Mouse (Mus musculus) liver, postnatal 0 days (tissue): ENCODE data around the gene Scml4. TPM values are rescaled to one million over a fixed set of nuclear protein-coding genes. Genes with fewer than 3 reads are reported as not detected.

ENCODE experiments used
- ATAC-seq: fragments of 200-750 bp; cut with Nextera tagmentation; 2 replicates; pipeline ENCODE4 v1.8.0; 2017; ENCODE audit warnings: mild to moderate bottlenecking, moderate library complexity
- DNase-seq: peaks from one replicate; pipeline ENCODE4 v3.0.0-alpha.2; 2016
- H3K27ac ChIP-seq: fragments of 300-500 bp; sonication (generic); 2 replicates; pipeline ENCODE4 v1.5.1; 2014; ENCODE audit warnings: antibody characterized with exemption, moderate library complexity, mild to moderate bottlenecking, low read depth
- H3K27me3 ChIP-seq: fragments of 300-500 bp; sonication (generic); 2 replicates; pipeline ENCODE4 v1.6.1; 2014; ENCODE audit warnings: low read length, control low read depth, mixed read lengths; ENCODE audit not compliant: insufficient read depth
- H3K36me3 ChIP-seq: fragments of 300-500 bp; sonication (generic); replicated peaks from 2 replicates; pipeline ENCODE4 v1.6.1; 2014; ENCODE audit warnings: mild to moderate bottlenecking, control low read depth, low read length, moderate library complexity, mixed read lengths; ENCODE audit not compliant: insufficient read depth
- H3K4me1 ChIP-seq: fragments of 300-500 bp; sonication (generic); 2 replicates; pipeline ENCODE4 v1.6.1; 2014; ENCODE audit warnings: antibody characterized with exemption, mild to moderate bottlenecking, control low read depth; ENCODE audit not compliant: insufficient read depth
- H3K4me2 ChIP-seq: fragments of 300-500 bp; sonication (generic); 2 replicates; pipeline ENCODE4 v1.6.1; 2014; ENCODE audit warnings: low read depth, mild to moderate bottlenecking, low read length, moderate library complexity, mixed read lengths
- H3K4me3 ChIP-seq: fragments of 300-500 bp; sonication (generic); 2 replicates; pipeline ENCODE4 v1.5.1; 2014; ENCODE audit warnings: low read depth, low read length
- H3K9ac ChIP-seq: fragments of 300-500 bp; sonication (generic); replicated peaks from 2 replicates; pipeline ENCODE4 v1.6.1; 2014; ENCODE audit warnings: mild to moderate bottlenecking, moderate library complexity
- H3K9me3 ChIP-seq: fragments of 300-500 bp; sonication (generic); 2 replicates; pipeline ENCODE4 v1.6.1; 2016; ENCODE audit warnings: mild to moderate bottlenecking, control low read depth, low read length, mixed read lengths
- CTCF ChIP-seq: sonication (generic); IDR thresholded peaks from 2 replicates; pipeline ENCODE4 v1.5.1; 2016; ENCODE audit warnings: antibody characterized with exemption, low read depth
- EP300 ChIP-seq: IDR thresholded peaks from 2 replicates; pipeline ENCODE4 v1.6.1; 2016; ENCODE audit warnings: antibody characterized with exemption, low read depth, mild to moderate bottlenecking
- WGBS: fragments of 180-500 bp; shearing (Covaris S2); extraction: QIAGEN DNeasy Blood & Tissue Kit; methylation state at CpG from one replicate; pipeline ENCODE4 v1.1.7; 2014; ENCODE audit not compliant: insufficient replicate concordance; 5-methylcytosine and 5-hydroxymethylcytosine counted together
- polyA plus RNA-seq: library from polyadenylated mRNA; unstranded; fragments of >200 nt; fragmentation: Nextera tagmentation; extraction: Ambion mirVana; gene quantifications from 2 replicates; pipeline ENCODE4 v1.2.1, GENCODE M21; 2015

Gene Scml4
- polyA plus RNA-seq, 1 experiment from 2014 or later = 0.43 TPM

DNA sequence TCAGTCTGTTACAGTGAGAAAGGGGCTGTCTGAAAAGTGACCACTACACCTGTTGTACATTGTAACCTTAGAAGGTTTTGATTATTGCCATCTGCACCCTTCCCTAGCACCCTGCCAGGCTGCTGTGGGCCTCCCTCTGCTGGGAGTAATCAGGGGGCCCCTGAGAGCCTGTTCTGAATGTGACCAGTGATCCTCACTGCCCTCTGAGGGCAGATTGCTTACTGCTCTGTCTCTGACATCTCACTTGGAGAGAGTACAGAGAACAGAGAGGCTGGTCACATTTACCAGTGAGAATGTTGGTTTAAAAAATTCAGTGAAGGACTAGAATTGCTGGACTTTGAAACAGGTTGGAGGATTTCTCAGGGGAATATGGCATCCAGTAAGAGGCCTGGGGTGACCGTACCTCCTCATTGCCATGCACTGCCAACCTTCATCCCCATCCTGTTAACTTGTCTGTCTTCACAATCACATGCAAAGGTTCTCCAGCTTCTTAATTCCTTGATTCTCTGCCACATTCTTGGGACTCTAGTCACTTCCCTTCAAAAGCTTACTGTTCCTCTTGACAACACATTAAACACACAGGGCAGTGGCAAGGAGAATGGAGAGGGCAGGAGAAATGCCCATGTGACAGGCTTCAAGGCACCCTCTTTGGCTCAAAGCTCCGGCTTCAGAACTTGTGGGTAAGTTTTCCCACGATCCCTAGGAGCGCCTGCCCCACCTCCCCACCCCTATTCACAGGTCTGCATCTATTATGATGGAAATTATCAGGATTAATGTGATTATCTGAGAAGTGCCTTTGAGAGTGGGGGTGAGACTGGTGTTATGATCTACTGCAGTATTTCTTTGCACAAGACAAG is 26.1 kb upstream of the Scml4 start:
- no peak overlapping the region for H3K9ac ChIP-seq
- 84% methylated on average over 4 of the region's 4 CpGs for WGBS
- no peak for ATAC-seq

DNA sequence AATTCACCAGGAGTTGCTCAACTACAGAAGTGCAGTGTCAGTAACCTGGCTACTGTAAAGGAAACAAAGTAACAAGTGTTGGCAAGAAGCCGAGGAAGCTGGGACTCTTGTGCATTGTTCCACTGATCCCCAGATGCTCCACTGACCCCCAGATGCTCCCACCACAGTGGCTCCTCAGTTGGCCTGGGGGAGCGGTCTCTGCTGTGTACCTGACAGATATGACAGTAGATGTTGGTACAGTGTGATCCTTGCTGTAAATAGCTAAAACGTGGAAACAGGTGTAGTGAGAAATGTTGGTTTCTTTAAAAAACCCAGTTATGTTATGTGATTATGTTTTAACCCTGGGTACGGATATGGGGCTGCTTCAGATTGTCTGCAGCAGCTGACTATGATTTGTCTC is 22.1 kb upstream of the Scml4 start:
- Histone ChIP-seq H3K9ac (no peak overlapping the region), H3K4me3 (no peak overlapping the region), H3K9me3 (no peaks in the 10 kb centered on the region), H3K4me1 (no peaks in the 10 kb centered on the region), H3K27ac (no peak overlapping the region), H3K4me2 (no peak overlapping the region), H3K27me3 (no peaks in the 10 kb centered on the region), H3K36me3 (peaks cover 13% of the 10 kb centered on the region)
- TF ChIP-seq CTCF (no peak), EP300 (no peak)
- DNase-seq = no peak
- no peak for ATAC-seq
- 81% methylated on average over 4 of the region's 4 CpGs for WGBS

More for the DNA sequence above, 26.1 kb upstream of the Scml4 start:
- Histone ChIP-seq H3K4me3 (no peak overlapping the region), H3K27me3 (no peaks in the 10 kb centered on the region), H3K9me3 (no peaks in the 10 kb centered on the region), H3K27ac (no peak overlapping the region), H3K4me1 (no peaks in the 10 kb centered on the region), H3K36me3 (peaks cover 39% of the 10 kb centered on the region), H3K4me2 (no peak overlapping the region)
- TF ChIP-seq CTCF (no peak), EP300 (no peak)
- DNase-seq = no peak

DNA sequence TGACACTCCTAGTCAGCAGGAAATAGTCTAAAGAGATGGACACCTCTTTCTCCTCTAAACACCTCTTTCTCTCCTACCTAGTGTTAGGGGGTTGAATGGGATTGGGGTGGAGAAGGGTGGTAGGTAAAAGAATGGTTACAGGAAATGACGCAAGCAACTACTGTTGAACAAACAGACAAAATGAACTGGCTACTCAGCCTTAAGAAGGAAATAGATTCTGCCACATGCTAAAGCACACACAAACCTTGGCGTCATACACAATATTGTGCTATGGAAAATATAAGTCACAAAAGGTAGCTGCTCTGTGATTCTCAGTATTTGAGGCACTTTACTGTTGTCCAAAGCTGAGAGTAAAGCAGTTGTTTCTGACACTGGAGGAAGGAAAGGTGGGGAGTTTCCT is 21.4 kb upstream of the Scml4 start:
- ATAC-seq = no peak
- no peak for TF ChIP-seq EP300
- no peak for TF ChIP-seq CTCF
- H3K27me3 ChIP-seq = no peaks in the 10 kb centered on the region

DNA sequence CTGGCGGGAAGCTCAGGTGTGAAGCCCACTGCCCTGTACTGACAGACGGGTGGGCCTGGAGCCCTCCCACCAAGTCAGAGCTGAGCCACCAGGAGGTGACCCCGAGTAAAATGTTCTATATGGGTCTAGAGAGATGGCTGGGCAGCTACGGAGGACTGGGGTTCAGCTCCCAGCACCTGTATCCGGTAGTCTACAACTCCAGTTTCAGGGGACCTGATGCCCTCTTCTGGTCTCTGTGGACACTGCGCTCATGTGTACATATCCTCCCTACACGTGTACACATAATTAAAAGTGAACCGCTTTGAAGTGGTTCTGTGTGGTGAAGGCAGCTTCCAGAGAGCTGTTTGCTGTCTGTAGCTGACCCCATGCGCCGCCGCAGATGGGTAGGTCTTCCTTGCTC is 20.1 kb upstream of the Scml4 start:
- ATAC-seq (no peak), DNase-seq (no peak)
- Histone ChIP-seq H3K4me3 (no peak overlapping the region), H3K4me1 (no peaks in the 10 kb centered on the region), H3K27ac (no peak overlapping the region), H3K9me3 (no peaks in the 10 kb centered on the region), H3K36me3 (no peaks in the 10 kb centered on the region), H3K4me2 (no peak overlapping the region), H3K27me3 (no peaks in the 10 kb centered on the region), H3K9ac (no peak overlapping the region)
- TF ChIP-seq EP300 (no peak), CTCF (0 out of 2 replicates have a peak, but pooled peaks have one; percentile 20)
- WGBS = 90% methylated on average over 11 of the region's 11 CpGs

More for the DNA sequence above, 21.4 kb upstream of the Scml4 start:
- WGBS = 73% methylated on average over 2 of the region's 2 CpGs
- DNase-seq = no peak
- Histone ChIP-seq H3K36me3 (peaks cover 9% of the 10 kb centered on the region; the same call in 1 of the 2 replicates), H3K4me2 (no peak overlapping the region), H3K9me3 (no peaks in the 10 kb centered on the region), H3K9ac (no peak overlapping the region), H3K27ac (no peak overlapping the region), H3K4me3 (no peak overlapping the region), H3K4me1 (no peaks in the 10 kb centered on the region)

DNA sequence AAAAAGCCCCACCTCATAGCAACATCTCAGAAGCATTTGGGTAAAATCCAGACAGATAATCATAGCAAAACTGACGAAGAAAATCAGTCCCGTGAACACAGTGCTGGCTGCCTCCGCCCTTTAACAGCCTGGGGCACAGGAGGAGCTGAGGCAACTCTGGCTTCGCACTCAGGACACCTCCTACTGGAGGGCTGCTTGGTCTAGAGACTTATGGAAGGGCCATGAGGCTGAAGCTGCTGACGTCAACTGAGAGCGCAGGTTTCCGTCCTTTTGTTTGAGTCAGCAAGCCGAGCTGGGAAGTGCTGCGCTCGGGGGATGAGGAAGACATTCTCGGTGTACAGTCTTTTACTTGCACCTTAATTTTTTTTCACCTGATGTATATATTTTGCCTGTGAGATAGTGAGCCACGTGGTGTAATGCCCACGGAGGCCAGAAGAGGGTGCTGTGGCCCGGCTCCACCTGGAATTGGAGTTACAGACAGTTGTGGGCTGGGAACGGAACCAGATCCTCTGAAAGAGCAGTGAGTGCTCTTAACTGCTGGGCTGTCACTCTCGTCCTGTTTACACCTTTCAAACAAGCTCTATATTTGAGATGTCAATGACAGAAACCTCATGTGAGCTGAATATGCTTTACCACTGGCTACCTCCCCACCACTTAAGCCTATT is 18.5 kb upstream of the Scml4 start:
- H3K9ac ChIP-seq = no peak overlapping the region
- H3K36me3 ChIP-seq = no peaks in the 10 kb centered on the region
- H3K9me3 ChIP-seq = no peaks in the 10 kb centered on the region
- ATAC-seq = peak; percentile 15; the same call in 1 of the 2 replicates
- no peak overlapping the region for H3K4me3 ChIP-seq
- H3K4me1 ChIP-seq = no peaks in the 10 kb centered on the region
- H3K27me3 ChIP-seq = no peaks in the 10 kb centered on the region
- WGBS = 57% methylated on average over 16 of the region's 16 CpGs
- DNase-seq = peak; percentile 52
- no peak overlapping the region for H3K27ac ChIP-seq
- no peak overlapping the region for H3K4me2 ChIP-seq
- TF ChIP-seq EP300 = no peak
- peak; percentile 62 for TF ChIP-seq CTCF

DNA sequence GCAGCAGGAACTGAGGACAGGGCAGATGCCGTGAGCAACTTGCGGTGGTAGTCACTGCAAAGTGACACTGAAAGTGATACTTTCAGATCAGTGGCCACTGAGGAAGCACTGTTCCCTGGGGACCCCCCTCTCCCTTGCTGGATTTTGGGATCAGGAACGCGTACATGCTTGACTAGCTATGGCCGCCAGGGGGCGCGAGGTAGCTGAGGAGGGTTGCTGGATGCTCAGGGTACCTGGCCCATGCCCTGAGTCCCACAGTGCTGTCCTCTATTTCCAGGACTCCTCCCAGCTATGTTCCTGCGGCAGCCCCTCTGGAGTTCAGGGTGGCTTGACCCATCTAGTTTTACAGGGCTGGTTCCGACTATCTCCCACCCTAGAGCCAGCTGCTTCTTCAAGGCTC is 17.8 kb upstream of the Scml4 start:
- no peak overlapping the region for H3K4me2 ChIP-seq
- H3K4me3 ChIP-seq = no peak overlapping the region
- no peaks in the 10 kb centered on the region for H3K36me3 ChIP-seq
- 16% methylated on average over 9 of the region's 9 CpGs for WGBS
- no peak overlapping the region for H3K9ac ChIP-seq
- ATAC-seq = no peak
- no peak overlapping the region for H3K27ac ChIP-seq
- no peaks in the 10 kb centered on the region for H3K27me3 ChIP-seq
- no peaks in the 10 kb centered on the region for H3K4me1 ChIP-seq
- peak; percentile 80 for DNase-seq
- no peak for TF ChIP-seq EP300
- TF ChIP-seq CTCF = peak; percentile 92
- H3K9me3 ChIP-seq = no peaks in the 10 kb centered on the region
